Mouse (Mus musculus) ovary, postnatal 36 days (tissue): ENCODE measurements at regions not wholly inside any gene's neighbourhood (a gene's known extent, or its start where the extent isn't known, plus 50 kb on each side); places are given as distances from the start of the nearest gene placed in this dataset.

Experiments
- DNase-seq: peaks from one replicate; pipeline ENCODE4 v3.0.0; 2022; ENCODE audit warnings: low spot score, mixed read lengths

DNA sequence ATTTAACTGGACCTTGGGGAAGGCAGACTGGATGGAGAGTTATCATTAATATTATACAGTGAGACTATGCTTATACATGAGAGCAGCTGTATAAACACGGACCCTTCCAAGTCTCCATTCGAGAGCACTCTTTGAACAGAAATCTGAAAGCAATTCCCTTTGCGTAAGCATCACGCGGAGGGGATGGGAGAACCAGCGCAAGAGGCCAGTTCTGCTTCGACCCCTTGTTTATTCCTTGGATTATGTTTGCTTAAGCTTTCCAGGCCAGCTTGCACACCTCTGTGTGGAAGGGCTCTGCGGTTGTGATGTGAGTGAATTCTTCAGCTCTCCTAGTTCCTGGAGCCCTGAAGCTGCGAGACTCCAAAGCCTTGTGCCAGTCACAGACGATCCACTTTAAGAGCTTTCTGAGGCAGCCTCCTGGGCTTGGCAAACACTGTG, 109.2 kb upstream of the Fbxo11 start:
- DNase-seq, result no peak

DNA sequence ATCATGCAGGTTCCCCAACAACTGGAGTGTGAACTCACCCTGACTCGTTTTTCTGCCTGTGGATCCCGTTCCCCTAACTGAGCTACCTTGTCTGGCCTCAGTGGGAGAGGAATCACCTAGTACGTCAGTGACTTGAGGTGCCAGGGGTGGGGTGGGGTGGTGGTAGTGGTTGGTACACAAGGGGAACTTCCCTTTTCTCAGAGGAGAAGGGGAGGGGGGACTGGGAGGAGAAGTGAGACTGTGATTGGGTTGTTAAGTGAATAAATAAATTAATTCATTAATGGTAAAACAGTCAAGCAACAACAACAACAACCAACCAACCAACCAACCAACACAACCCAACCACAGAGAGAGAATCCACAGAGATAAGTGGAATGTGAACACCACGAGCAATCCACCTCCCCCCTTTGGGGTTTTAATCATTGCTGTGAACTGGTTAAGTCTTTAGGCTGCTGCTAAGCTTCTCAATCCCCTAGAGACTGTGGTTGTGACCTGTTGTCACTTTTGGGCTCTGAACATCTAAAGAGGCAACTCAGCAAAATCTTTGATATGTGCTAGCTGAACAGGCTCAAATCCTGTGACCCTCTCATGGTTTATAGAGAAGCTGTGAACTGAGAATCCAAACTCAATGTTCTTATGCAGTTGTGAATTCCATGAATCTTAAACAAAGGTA, 111.0 kb upstream of the Fbxo11 start:
- DNase-seq, result no peak

DNA sequence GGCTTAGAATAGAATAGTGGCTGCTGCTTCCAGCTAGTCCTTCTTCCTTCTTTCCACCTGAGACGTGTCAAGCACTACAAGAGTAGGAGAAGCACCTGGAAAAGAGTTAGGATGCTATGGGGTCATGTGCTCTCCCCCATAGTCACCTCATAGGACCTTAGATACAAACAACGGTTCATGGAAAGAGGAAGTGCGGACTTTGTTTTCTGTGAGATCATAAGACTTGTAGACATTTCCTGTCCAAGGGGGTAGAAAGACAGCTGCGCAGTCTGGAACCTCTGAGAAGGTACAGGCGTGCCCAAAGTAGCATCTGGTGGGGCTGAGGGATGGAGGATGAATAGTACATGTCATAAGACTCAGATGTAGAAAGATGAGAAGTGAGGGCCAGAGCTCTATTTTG, 125.6 kb upstream of the Fbxo11 start:
- DNase-seq, result no peak

GRCm38 (mm10) chr17:88191444-88191843, 126.4 kb upstream of the Fbxo11 start:
- no peak for DNase-seq

DNA sequence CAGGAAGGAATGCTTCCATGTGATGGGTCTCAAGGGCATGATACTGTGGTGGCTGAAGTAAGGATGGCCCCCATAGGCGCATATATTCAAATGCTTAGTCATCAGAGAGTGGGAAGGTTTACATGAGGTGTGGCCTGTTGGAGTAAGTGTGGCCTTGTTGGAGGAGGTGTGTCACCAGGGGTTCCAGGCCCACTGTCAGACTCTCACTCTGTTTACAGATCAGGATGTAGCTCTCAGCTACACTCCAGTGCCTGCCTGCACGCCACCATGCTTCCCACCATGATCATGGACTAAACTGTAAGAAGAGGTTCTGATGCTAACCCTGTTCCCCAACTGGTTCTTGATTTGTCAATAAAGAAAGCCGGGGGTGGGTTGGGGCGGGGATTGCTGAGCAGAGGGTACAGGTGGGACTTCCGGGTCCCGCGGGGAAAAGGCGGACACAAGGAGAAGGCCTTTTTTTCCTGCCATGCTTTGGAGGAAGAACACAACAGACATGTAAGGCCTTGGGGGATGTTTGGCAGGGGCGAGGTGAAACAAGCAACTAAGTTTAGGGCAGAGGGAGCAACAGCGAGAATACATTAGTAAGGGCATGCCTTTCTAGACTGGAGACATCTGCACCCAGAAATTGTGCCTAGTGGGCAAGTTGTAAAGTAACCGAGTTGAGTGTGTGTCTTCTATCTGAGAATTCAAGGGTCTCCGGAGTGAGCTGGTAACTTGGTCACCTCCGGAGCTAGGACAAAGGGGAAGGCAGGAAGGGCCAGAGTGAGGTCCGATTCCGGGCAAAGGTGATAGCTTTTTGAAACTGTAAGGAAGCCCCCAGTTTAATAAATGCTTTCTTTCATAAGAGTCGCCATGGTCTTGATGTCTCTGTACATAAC, 127.1 kb upstream of the Fbxo11 start:
- no peak for DNase-seq

GRCm38 (mm10) chr17:88194693-88195092, 129.6 kb upstream of the Fbxo11 start:
- DNase-seq, result no peak

DNA sequence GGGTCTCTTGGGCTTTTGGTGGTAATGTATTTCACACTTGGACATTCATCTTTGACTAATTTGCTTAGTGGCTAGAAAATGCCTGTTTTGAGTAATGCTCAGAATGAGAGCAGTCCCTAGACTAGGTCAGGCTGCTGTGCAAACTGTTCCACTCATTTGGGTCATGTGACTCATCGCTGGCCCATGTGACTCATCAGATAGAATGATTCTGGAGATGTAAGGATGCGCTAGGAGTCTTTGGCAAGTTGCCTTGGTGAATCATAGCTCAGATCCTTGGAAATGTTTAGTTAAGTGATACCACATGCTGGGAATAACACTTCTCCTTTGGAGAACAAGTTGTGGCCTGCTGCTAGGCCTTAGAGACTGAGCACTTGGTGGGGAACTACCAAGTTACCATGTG, 130.2 kb upstream of the Fbxo11 start:
- DNase-seq, result no peak

DNA sequence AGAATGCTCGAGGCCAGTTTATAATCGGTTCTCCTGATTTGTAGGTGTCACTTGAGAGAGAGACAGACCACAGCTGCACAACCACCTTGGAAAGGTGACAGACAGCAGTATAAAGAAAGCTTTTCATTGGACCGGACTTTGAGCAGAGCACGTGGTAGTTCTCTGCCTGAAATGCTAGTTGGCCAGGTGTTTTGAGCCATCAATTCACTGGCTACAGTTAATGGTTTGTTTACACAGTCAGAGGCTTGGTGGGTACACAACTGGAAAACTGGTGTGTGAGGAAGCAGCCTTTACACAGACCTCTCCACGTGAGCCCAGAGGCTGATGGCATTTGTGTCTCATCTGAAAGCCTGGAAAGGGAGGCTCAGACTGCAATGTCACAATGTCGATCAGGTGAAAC, 130.8 kb upstream of the Fbxo11 start:
- no peak for DNase-seq

DNA sequence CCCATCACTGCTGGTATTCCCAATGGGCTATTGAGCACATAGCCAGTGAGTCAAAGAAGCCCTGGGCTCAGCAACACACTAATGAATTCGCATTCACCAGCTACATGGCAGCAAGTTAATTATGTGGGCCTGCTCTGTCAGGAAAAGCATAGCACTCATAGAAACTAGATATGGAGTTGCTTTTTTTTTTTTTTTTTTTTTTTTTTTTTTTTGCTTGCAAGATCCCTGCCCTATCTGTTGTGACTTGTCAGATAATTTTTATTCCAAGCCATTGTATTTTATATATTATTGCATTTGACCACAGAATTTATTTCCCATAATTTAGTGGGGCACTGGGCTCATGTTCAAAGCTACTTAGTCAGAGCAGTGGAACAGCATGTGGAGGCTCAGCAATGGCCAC, 131.2 kb upstream of the Fbxo11 start:
- no peak for DNase-seq

DNA sequence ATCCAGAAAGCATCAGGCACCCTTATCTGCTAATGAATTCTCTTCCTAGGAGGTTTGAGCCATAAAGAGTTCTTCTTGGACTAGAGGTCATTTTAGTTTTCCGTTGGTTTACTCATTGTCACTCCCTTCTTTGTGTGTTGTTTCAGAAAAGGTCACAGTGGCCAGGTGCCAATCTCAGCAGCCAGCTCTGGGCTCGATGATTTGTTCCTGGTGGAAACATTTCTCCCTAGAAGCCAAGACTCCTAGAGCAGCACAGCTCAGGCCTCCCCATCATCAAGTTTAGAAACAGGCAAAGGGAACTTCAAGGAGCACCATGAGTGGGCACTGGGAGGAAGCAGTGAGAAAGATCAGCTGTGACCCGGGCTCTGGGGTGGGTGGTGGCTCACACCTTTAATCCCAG, 132.3 kb upstream of the Fbxo11 start:
- peak; percentile 18 for DNase-seq

DNA sequence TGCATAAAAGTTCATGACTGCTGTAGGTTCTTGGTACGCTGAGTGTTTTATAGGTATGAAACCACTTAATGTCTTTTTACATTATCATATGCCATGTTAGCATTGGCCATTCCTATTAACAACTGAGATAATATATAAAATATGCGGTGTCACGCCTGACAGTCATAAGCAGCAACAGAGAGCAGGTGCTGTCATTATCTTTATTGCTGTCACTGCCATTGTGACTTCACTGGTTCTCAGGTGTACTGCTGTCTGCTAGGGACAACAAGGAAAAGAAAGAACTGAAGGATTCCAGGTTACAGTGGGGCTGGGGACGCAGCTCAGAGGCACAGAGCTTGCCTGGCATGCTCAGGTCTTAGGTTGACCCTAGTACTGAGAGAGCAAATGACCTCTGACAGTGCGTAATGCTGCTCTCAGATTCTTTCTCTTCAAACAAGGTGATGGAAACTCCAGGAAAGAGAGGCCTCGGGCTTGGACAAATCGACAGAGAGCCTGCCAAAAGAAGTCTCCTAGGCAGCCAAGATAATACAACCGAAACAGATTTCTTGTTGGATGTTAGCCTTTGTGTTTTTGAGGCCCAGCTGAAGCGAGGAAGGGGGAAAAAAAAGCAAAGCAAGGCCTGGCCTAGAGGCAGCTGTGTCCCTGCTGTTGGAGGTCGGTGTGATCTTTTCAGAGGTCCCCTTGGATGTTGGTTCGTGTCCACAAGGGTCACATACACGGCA, 136.3 kb upstream of the Fbxo11 start:
- DNase-seq, result no peak

DNA sequence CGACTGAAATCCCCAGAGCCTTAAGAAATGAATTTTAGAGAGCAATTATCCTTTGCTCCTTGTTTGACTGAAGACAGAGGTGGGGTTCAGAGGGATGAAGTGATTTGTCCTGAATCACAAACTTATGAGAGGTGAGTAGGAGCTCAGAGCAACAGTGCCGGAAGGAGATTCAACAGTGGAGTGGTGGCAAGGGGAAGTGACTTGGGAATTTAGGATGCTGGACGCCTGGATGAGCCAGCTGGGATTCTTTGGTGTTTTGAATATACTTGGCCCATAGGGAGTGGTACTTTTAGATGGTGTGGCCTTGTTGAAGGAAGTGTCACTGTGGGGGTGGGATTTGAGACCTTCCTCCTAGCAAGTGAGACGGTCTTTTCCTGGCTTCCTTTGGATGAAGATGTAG, 137.1 kb upstream of the Fbxo11 start:
- DNase-seq, result no peak

- no peak for DNase-seq
Measured at GRCm38 (mm10) chr17:88209565-88209964, 144.5 kb upstream of the Fbxo11 start.

DNA sequence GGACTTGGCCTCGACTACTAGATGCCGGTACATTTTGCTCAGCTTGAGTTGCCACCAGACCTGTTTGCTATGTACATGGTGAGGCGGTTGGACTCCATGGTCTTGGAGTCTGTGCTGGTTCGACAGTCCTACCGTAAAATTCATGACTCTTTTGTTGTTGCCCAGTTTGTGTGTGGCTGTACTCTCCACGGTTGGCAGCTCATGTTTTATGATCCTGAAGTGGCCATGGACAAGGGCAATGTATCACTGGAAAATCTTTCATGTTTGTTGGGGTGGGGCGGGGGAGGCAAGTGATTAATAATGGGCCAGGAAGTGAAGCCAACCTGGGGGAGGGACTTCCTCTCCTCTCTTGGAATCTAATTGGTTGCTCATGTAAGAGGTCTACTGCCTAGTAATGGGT, 147.0 kb upstream of the Fbxo11 start:
- DNase-seq, result no peak

DNA sequence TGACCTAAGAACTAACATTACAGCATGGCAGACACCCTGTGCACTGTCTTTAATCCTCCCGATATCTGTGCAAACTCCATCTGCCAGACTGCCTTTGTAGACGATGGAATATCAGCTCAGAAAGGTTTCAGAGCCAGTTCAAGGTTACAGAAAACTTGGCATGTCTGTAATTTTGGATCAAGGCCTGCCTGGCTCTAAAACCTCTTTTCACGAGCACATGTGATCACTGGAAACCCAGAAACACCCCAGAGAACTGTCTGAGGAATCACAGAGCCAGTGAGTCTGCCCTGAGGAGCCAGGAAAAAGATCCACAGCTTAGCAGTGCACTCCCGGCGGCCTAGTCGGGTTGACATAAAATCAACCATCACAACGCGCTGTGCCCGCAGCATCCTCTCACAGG, 149.7 kb upstream of the Fbxo11 start:
- DNase-seq, result no peak

GRCm38 (mm10) chr17:88222379-88222955, 157.4 kb upstream of the Fbxo11 start:
- DNase-seq, result no peak

DNA sequence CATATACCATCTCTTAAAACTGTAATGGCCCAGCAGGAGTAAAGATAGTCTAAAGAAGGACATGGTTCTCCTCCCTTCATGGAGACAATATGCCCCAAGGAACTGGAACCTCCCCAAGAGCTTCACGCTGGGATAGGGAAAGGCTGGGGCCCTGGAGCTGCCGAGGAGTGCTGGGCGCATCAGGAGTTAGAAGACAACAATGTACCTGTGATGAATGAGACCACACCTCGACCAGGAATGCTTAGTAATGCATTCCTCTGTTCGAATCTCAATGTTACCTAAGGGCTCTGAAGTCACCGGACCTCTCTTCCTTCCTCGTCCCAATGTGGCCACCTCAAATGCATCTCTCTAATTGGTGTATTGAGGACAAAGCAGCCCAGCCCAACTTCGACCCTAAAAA, 175.4 kb upstream of the Fbxo11 start:
- DNase-seq, result no peak

GRCm38 (mm10) chr17:88248625-88249024, 183.5 kb upstream of the Fbxo11 start:
- DNase-seq, result no peak

DNA sequence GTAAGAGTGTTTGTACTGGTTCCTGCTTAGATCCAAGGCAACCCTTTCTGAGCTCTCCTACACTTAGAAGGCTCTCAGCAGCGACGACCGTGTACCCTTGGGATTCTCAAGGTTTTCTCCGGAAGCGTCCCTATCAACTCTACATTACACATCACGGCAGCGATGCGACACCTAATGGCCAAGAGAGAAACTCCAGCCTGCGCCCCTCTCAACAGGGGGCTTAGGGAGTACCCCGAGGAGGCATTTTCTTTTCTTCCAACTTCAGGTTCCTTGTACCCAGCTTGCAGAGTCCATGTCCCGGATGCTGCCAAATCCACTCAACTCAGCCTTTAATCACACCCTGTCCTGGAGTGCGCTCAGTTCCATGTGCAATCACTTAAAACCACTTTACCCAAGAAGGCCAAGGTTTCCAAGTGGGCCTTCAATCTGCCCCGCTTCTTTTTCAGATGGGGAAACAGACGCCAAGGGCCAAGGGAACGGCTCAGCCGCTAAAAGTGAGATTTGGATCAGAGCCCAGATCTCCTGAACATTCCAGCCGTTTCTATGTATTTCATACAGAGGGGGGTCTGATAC, 186.9 kb upstream of the Fbxo11 start:
- DNase-seq, result peak; percentile 65

DNA sequence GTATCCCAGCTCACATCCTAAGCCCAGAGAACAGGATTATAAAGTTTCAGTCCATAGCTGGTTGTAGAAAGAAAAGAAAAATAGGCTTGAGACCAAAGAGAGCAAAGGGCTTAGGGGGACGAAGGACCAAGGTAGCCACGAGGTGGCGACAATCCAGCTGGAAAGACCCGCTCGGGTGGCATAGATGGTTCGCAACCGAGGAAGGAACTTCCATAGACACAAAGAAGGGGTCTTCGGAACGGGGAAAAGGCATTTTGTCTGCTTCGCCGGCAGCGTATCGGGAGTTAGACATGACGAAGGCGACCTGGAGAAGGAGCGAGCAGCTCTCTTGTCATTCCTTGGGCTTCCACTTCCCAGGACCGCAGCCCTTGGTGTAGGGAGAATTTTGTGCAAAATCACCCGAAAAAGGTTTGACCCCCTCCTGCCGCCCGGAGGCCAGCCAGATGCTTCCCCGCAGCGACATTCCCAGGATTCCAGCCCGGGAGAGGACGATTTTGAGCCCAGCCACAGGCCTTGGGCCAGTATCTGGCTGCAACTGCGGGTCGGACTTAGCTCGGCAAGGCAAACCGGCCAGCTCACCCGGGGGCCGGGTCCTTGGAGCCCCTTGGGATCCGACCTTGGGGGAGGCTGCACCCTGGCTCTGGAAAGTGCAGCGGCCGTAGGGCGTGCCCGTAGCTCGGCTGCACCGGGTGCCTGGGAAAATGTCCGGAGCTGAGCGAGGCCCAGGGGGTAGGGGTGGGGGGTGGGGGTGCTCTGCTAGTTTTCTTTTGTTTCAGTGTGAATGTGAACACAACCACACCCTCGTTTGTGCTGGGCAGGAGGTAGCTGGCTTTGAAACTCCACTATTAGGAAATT, 184.5 kb upstream of the Foxn2 start:
- peak; percentile 81 for DNase-seq
